Mouse (Mus musculus): ENCODE data around the gene Cald1.

Gene Cald1

DNA sequence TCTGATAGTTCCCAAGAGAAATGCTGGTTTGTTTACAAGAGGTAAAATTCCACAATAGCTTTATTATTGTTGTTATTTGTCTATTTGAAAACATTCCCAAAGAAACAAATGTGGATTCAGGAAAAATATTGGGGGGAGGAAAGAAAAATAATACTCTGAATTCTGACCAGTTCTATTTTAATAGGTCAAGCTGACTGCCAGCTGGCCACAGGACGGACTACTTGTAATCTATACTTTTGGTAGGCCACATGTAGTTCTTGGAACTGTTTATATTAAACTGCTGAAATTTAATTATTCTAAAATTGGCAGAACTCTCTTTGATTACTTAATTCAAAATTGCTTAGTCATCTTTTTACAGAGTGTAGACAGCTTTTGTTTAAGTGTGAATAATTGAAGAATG, 73.1 kb downstream of the Cald1 start:
- no peak for DNase-seq (ENCODE audit: low spot score)

DNA sequence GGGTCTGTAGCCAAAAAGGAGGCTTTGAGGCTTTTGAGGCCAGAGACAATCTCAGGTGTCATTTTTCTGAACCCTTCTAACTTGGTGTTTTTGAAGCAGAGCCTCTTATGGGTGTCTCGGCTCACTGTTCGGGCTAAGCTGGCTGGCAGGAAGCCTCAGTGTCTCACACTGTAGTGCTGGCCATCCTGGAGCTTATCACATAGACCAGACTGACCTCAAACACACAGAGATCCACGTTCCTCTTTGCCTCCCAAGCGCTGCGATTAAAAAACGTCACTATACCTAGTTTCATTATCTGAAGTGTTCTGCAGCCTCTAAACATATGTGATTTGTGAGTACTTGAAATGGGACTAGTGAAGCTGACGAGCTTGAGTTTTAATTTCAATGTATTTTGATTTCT, 76.1 kb downstream of the Cald1 start:
- DNase-seq (ENCODE audit: low spot score) = no peak

DNA sequence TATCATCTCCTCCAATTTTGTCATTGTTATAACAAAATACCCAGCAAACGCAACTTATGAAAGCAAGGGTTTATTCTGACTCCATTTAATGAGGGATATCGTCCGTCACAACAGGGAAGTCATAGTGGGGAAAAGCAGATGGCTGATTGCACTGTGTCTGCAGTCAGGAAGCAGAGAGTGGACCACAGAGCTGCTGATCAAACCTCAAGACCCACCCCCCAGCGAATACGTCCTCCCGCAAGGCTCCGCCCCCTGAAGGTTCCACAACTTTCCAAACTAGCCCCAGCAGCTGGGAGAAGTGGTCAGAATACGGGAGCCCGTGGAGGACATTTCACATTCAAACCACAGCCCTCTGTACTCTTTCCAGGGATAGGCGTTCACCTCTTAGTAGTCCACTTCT, 76.6 kb downstream of the Cald1 start:
- no peak for DNase-seq (ENCODE audit: low spot score)

- DNase-seq (ENCODE audit: low spot score) = no peak
These were observed 83.8 kb downstream of the Cald1 start for GRCm38 (mm10) chr6:34682126-34682525.

- peak; percentile 46 for DNase-seq (ENCODE audit: low spot score)
These were observed 86.6 kb downstream of the Cald1 start for GRCm38 (mm10) chr6:34684886-34685285.

- DNase-seq (ENCODE audit: low spot score) = no peak
These were observed 90.7 kb downstream of the Cald1 start for GRCm38 (mm10) chr6:34688971-34689370.

- no peak for DNase-seq (ENCODE audit: low spot score)
These were observed 93.1 kb downstream of the Cald1 start for GRCm38 (mm10) chr6:34691416-34691815.

DNA sequence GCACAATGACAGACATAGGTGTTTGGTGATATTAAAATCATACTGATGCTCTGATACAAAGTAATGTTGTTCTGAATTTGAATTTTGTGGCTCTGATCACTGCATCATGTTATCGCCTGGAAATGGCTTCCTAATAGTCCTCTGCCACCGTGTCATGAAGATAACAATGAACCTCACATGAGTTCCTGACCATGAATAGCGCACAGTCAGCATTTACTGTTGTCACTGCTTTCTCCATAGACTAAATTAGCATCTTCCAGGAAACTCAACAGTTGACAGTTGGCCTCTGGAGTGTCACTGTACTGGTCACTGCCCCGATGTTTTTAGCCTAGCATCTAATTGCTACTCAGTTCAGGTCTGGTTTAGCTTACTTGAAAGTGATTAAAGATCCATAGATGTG, 95.8 kb downstream of the Cald1 start:
- DNase-seq (ENCODE audit: low spot score) = no peak

GRCm38 (mm10) chr6:34703421-34704120, 105.3 kb downstream of the Cald1 start:
- DNase-seq (ENCODE audit: low spot score) = no peak

DNA sequence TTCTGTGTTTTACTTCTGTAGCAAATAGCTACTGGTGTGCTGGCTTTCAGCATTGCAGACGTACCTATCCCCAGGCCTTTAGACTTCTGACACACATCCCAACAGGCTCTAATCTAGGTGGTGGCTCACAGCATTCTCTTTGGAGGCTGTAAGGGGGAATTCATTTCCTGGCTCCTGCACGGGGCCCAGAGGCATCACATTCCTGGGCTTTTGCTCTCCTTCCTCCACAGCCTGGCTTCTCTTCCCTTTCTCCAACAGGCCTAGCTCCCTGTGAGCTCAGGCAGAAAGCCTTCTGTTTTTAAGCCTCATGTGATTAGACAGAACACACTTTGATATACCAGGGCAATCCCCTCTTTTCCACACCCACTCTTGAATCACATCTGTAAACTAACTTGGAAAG, 109.2 kb downstream of the Cald1 start:
- no peak for DNase-seq (ENCODE audit: low spot score)

- DNase-seq (ENCODE audit: low spot score) = no peak
These were observed 110.5 kb downstream of the Cald1 start for GRCm38 (mm10) chr6:34708650-34709265.

GRCm38 (mm10) chr6:34709289-34709688, 111.0 kb downstream of the Cald1 start:
- DNase-seq (ENCODE audit: low spot score) = peak; percentile 66

GRCm38 (mm10) chr6:34709946-34710682, 111.8 kb downstream of the Cald1 start:
- DNase-seq (ENCODE audit: low spot score) = no peak

DNA sequence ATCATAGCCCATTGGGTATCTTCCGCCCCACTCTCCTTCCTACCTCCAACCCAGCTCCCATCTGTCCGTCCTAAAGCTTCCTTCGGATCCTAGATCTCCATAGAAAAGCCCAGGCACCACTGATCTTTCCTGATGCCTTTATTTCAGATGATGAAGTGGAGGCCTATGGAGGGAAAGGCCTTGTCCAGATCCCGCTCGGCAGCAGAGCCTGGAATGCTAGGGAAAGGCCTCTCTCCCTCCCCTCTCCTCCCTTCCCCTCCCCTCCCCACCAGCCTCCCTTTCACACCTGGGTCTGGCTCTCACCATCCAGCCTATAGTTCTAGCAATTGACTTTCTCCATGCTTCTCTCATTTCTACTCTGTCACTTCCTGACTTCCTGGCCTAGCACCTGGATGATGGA, 112.5 kb downstream of the Cald1 start:
- no peak for DNase-seq (ENCODE audit: low spot score)

GRCm38 (mm10) chr6:34711620-34712019, 113.3 kb downstream of the Cald1 start:
- DNase-seq (ENCODE audit: low spot score) = no peak

DNA sequence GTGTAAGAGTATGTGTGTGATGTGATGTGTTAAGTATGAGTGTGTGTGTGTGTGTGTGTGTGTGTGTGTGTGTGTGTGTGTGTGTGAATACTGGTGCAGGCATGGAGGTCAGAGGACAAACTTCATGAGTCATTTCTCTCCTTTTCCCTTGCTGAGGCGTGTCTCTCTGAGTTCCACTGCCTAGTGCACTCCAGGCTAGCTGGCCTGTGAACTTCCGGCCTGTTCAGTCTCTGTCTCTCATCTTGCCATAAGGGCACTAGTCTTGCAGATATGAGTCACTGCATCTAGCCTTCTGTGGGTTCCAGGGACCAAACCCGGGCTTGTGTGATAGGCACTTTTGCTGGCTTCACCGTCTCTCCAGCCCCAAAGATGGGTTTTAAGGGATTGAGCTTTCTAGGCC, 114.9 kb downstream of the Cald1 start:
- no peak for DNase-seq (ENCODE audit: low spot score)

DNA sequence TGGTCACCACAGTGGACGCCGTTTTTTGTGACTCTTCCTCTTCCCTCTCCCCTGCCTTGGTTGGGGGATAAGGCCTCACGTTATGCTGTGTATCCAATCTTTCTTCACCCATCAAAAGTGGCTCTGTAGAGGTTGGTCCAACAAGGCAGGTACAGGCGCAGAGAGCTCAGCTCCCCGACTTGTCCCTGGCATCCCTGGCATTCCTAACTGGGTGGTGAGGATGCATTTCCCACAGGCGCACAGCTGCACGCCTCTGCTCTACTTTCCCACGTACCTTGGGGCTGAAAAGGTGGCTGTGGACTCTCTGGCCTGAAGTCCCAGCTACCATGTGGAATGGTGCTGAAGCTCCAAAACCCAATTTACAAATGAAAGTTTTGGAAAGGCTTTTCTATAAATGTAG, 115.5 kb downstream of the Cald1 start:
- no peak for DNase-seq (ENCODE audit: low spot score)

DNA sequence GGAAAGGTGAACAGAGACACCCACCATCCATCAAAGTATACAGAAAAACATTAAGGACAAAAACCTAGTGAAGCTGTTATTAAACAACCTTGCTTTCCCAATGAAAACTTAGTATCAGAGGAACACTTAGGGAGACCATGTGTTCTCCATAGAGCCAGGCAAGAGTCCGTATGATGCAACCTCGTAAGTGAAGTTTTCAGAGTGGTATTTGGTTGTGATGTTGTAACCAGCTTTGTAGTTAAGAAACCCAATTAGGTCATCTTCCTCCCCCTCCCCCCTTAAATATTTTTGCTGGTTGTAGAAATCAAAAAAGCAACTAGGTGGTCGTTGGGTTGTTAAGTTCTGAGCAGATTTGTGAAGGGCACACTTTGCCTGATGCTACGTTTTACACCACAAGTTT, 116.3 kb downstream of the Cald1 start:
- DNase-seq (ENCODE audit: low spot score) = no peak

DNA sequence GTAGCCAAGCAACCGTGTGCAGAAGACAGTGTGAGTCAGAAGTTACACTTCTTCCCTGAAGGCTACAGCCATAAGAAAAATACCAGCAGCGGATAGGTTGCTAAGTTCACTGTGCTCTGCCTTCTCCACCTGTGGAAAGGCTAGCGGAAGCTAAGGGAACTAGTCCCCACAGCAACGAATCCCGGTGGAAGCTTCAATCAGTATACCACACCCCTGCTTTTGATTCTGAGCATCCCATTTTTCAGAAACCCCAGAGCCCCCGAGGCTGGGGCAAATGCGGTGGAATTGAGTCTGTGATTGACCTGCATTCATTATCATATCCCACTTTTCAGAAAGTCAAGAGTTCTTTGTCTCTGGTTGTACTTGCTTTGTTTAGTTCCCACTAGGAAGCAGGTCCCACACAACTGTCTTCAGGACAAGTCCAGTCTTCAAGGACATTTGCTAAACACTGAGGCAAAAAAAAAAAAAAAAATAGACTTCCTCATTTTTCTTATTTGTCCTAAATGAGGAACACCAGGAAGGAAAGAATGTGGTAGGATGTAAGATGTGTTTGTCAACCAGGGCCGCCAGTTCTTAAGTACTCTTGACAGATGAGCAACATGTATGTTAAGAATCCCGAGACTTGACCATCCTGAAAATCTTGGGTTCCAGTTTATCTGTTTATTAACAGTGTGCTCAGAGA, 118.0 kb downstream of the Cald1 start:
- DNase-seq (ENCODE audit: low spot score) = no peak

DNA sequence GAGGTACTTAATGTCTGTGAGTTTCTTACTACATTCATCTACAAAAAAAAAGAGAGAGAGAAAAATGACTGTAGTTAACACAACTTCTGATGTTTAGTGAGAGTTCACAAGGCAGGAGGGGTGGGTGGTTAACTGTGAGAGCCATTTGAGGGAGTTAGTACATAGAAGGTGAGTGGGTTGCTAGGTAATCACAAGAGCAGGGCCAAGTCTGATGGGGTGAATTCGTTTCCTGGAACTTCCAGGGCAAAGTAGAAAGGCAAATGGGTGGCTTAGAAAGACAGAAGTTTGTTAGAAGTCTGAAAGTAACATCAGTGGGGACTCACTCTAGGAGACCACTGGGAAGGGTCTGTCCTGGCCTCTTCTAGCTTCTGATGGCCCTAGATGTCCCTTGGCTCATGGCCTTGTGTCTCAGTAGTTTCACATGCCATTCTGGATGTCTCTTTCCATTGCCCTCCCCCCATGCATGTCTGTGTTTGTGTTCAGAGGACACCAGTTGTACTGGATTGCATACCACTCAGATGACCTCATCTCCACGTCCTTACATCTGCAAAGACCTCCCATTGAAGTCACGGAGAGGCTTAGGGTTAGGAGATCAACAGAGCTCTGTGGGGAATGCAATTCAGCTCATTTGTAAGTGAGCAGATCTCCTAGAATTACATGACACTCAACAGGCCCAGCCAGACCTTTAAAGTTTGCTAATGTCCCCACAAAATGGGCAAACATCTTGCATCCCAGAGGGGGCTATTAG, 118.8 kb downstream of the Cald1 start:
- peak; percentile 70 for DNase-seq (ENCODE audit: low spot score)

- no peak for DNase-seq (ENCODE audit: low spot score)
These were observed 119.4 kb downstream of the Cald1 start for GRCm38 (mm10) chr6:34717651-34718050.

GRCm38 (mm10) chr6:34719141-34719680, 120.9 kb downstream of the Cald1 start:
- no peak for DNase-seq (ENCODE audit: low spot score)

All from yolk sac, embryonic 10.5 days (tissue).